8 mouse cellular contexts compared by ENCODE assay signal in the genomic region with DNA sequence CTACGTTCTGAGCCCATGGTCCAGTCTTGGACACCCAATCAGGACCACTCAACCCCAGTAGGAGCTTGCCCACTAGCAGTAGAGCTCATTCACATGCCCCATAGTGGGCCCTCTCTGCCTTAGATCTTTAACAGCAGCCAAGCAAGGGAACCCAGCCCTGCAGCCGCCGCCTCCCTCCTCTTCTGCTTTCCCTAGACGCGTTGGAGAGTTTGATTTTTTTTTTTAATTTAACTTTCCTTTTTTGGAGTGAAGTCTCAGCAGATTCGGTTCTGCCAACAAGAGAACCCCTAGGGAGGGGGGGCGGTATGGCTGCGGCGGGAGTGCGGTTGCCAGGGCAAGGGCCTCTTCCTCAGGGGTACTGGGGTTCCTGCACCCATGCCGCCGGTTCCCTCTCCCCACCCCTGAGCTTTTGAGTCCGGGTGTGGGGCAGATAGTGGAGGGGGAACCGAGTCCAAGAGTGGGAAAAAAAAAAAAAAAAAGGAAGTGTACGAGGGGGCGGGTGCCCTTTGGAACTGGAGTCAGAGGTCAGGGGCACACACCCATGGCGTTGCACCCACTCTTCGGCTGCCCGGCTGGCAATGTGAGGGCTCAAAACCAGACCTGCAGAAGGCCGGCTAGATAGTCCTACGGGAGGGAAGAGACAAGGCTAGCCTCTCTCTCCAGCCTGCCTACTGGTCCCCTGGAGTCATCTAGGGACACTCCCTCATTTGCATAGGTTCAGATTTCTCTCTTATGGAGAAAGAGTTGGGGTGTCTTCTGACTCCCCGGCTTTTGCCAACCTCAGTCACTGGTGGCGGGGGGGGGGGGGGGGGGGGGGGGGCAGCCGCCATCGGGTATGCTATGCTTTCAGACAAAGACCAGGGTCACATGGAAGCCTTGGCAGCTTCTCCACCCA. TPM values are rescaled to one million over a fixed set of nuclear protein-coding genes. Genes with fewer than 3 reads are reported as not detected.
DNase-seq lines count a peak whose midpoint lies in the region; ATAC-seq and TF ChIP-seq lines count a peak whose summit lies in the region.

No protein-coding gene starts in this region.

- no peak overlapping the region for H3K27ac ChIP-seq in CH12.LX (ENCODE audit: insufficient read depth, low read depth)
- H3K27ac ChIP-seq in forebrain, embryonic 12.5 days: peak overlapping the region; percentile 83
- peak overlapping the region; percentile 36; the same call in 1 of the 2 replicates for H3K27ac ChIP-seq in liver, embryonic 13.5 days

- no peaks in the 10 kb centered on the region for H3K27me3 ChIP-seq in CH12.LX (replicated peaks)
- H3K27me3 ChIP-seq in forebrain, embryonic 12.5 days: peaks cover 12% of the 10 kb centered on the region; the same call in 1 of the 2 replicates
- peaks cover 30% of the 10 kb centered on the region for H3K27me3 ChIP-seq in liver, embryonic 13.5 days

- TF ChIP-seq RAD21 in CH12.LX (IDR thresholded peaks at IDR 0.05; ENCODE audit: low read depth, low read length): no peak

- peak; percentile 44 for DNase-seq in gastrocnemius, adult 18-20 months (ENCODE audit: low spot score)
- DNase-seq in gastrocnemius, postnatal 10 days: no peak
- DNase-seq in CH12.LX (ENCODE audit: extremely low read depth): peak; percentile 43
- DNase-seq in induced T-regulatory cell, adult 2 months (ENCODE audit: low read depth): peak; percentile 66
- peak; percentile 31 for DNase-seq in liver, embryonic 13.5 days
- DNase-seq in naive thymus-derived CD4-positive, alpha-beta T cell, adult 2 months (ENCODE audit: low read depth): peak; percentile 65
- no peak for DNase-seq in retina, postnatal 1 day

- 4% methylated on average over 21 of the region's 25 CpGs for WGBS in forebrain, embryonic 12.5 days
- WGBS in liver, embryonic 13.5 days (ENCODE audit: insufficient replicate concordance): 2% methylated on average over 23 of the region's 25 CpGs

- TF ChIP-seq CTCF in CH12.LX (conservative IDR thresholded peaks at IDR 0.05 in 1 of 2, IDR thresholded peaks at IDR 0.05 in 1 of 2; ENCODE audit: low read depth in 2 of 2, low read length in 2 of 2): no peak

- peak overlapping the region; percentile 97 for H3K4me2 ChIP-seq in CH12.LX (ENCODE audit: insufficient read depth, low read depth, poor library complexity, severe bottlenecking)
- peak overlapping the region; percentile 93 for H3K4me2 ChIP-seq in forebrain, embryonic 12.5 days
- peak overlapping the region; percentile 96 for H3K4me2 ChIP-seq in liver, embryonic 13.5 days

- dilution Hi-C loops in CH12.LX (cut with MboI; ENCODE audit: extremely low pct_ligation_motif_present, extremely low pct_unique_long_range_greater_than_20kb, low sequenced_read_pairs): no loop called here

- no peak; the same call in 1 of the 2 replicates for ATAC-seq in forebrain, embryonic 12.5 days (ENCODE audit: low FRiP score)
- ATAC-seq in liver, embryonic 13.5 days (ENCODE audit: low read depth): no peak

- peaks cover 0 to 15% of the 10 kb centered on the region in 2 experiments for H3K36me3 ChIP-seq in CH12.LX (replicated peaks in 1 of 2; ENCODE audit: control insufficient read depth in 1 of 2, insufficient read depth in 1 of 2, low read length in 1 of 2)
- no peaks in the 10 kb centered on the region for H3K36me3 ChIP-seq in forebrain, embryonic 12.5 days (replicated peaks)
- H3K36me3 ChIP-seq in liver, embryonic 13.5 days: no peaks in the 10 kb centered on the region

- H3K4me1 ChIP-seq in CH12.LX (ENCODE audit: control insufficient read depth in 1 of 2, insufficient read depth in 2 of 2): peaks cover 10 to 40% of the 10 kb centered on the region in 2 experiments
- H3K4me1 ChIP-seq in forebrain, embryonic 12.5 days: peaks cover 51% of the 10 kb centered on the region
- H3K4me1 ChIP-seq in liver, embryonic 13.5 days (replicated peaks): peaks cover 55% of the 10 kb centered on the region

- in situ Hi-C loops in CH12.LX (cut with MboI; ENCODE audit: low pct_ligation_motif_present, low pct_unique_long_range_greater_than_20kb, low sequenced_read_pairs): loop anchor here (10.0 kb wide), 1 partner anchor 55 kb away; no protein-coding TSS in a partner anchor

- H3K9ac ChIP-seq in CH12.LX (ENCODE audit: insufficient read depth, low read depth): peak overlapping the region; percentile 39
- H3K9ac ChIP-seq in forebrain, embryonic 12.5 days: peak overlapping the region; percentile 59
- H3K9ac ChIP-seq in liver, embryonic 13.5 days: peak overlapping the region; percentile 49; the same call in 1 of the 2 replicates

- TF ChIP-seq EP300 in CH12.LX (IDR thresholded peaks at IDR 0.05; ENCODE audit: low read length): 0 out of 2 replicates have a peak, but pooled peaks have one; percentile 25

- TF ChIP-seq POLR2A in CH12.LX (IDR thresholded peaks at IDR 0.05; ENCODE audit: low read depth, low read length): no peak

- no peaks in the 10 kb centered on the region for H3K9me3 ChIP-seq in CH12.LX (replicated peaks; ENCODE audit: low read length)
- H3K9me3 ChIP-seq in forebrain, embryonic 12.5 days: no peaks in the 10 kb centered on the region
- H3K9me3 ChIP-seq in liver, embryonic 13.5 days (replicated peaks): no peaks in the 10 kb centered on the region

- H3K79me2 ChIP-seq in CH12.LX (replicated peaks; ENCODE audit: control insufficient read depth, extremely low read depth, insufficient read depth, poor library complexity, severe bottlenecking): peaks cover 35% of the 10 kb centered on the region

- peak overlapping the region; percentile 31 to 71 (median 37) for H3K4me3 ChIP-seq in CH12.LX (replicated peaks in 1 of 3; ENCODE audit: low read depth in 2 of 3, low read length in 2 of 3, poor library complexity in 1 of 3)
- H3K4me3 ChIP-seq in forebrain, embryonic 12.5 days (replicated peaks): peak overlapping the region; percentile 90
- peak overlapping the region; percentile 77 for H3K4me3 ChIP-seq in liver, embryonic 13.5 days (replicated peaks)

TF ChIP-seq in CH12.LX, 34 proteins besides CTCF, POLR2A, EP300 and RAD21:
- TF ChIP-seq ZNF384 (IDR thresholded peaks at IDR 0.05; ENCODE audit: low read depth, low read length) (peak; percentile 76), GABPA (IDR thresholded peaks at IDR 0.05; ENCODE audit: insufficient replicate concordance, low read depth, low read length) (no peak)
TF ChIP-seq in CH12.LX: peak in this region for 1.

RNA-seq across cellular contexts. Expression of gene Ncor2, which starts 1.0 kb away (rescaled TPM):
- total RNA-seq in gastrocnemius, adult 18-20 months (2021): 100 to 1,000 TPM; 118 to 134 TPM
- 100 to 1,000 TPM; 116 to 123 TPM for total RNA-seq in gastrocnemius, postnatal 10 days (2021)
- 7.2 and 10.8 TPM in 2 replicates for total RNA-seq in CH12.LX (2012; rRNA removed)
- 2.5 and 3.9 TPM in 2 replicates for total RNA-seq in CH12.LX (2014; rRNA removed)
- polyA plus RNA-seq in CH12.LX (2012; ENCODE audit: insufficient read length, low read depth): 37.7 and 44.7 TPM in 2 replicates
- 26.0 and 27.0 TPM in 2 replicates for polyA plus RNA-seq in forebrain, embryonic 12.5 days (2016; fragmentation: Nextera tagmentation; extraction: Ambion mirVana)
- 3.9 and 4.5 TPM in 2 replicates for polyA plus RNA-seq in liver, embryonic 13.5 days (2015; fragmentation: Nextera tagmentation; extraction: Ambion mirVana)

Comparison
In these comparisons a context has a peak if more than half of its experiments do, and no peak if none do; other contexts are left out.
1. DNase-seq: peak in gastrocnemius, adult 18-20 months (single experiment), CH12.LX (single experiment), induced T-regulatory cell, adult 2 months (single experiment), liver, embryonic 13.5 days (single experiment) and naive thymus-derived CD4-positive, alpha-beta T cell, adult 2 months (single experiment); none in gastrocnemius, postnatal 10 days (single experiment) and retina, postnatal 1 day (single experiment).
2. H3K4me3 ChIP-seq: peak in every context shown above with its lines; median percentile 90 in forebrain, embryonic 12.5 days; 77 in liver, embryonic 13.5 days; 37 in CH12.LX.
3. RNA of gene Ncor2, which starts 1.0 kb away (total RNA-seq): 118 to 134 TPM in gastrocnemius, adult 18-20 months and 116 to 123 TPM in gastrocnemius, postnatal 10 days; 2.5 to 10.8 TPM in CH12.LX; every median in the first group is over 4 times any median in the second.
4. Peak in every context shown above with its lines, with median percentiles within 50 percentile points of each other: H3K4me2 ChIP-seq and H3K9ac ChIP-seq.